Mouse (Mus musculus) stomach, postnatal 0 days (tissue): Measurements from ENCODE around the gene Hoxa1. TPM values are rescaled to one million over a fixed set of nuclear protein-coding genes. Genes with fewer than 3 reads are reported as not detected.

Source experiments
- ATAC-seq: fragments of 200-750 bp; cut with Nextera tagmentation; 2 replicates; pipeline ENCODE4 v1.8.0; 2017; ENCODE audit not compliant: low FRiP score, low TSS enrichment
- DNase-seq: peaks from one replicate; pipeline ENCODE4 v3.0.0-alpha.2; 2016; ENCODE audit warnings: low spot score
- H3K27ac ChIP-seq: fragments of 300-500 bp; sonication (generic); replicated peaks from 2 replicates; pipeline ENCODE4 v1.5.1; 2014; ENCODE audit warnings: mild to moderate bottlenecking, control low read depth
- H3K27me3 ChIP-seq: fragments of 300-500 bp; sonication (generic); 2 replicates; pipeline ENCODE4 v1.6.1; 2014; ENCODE audit warnings: low read length; ENCODE audit not compliant: control insufficient read depth, insufficient read depth
- H3K36me3 ChIP-seq: fragments of 300-500 bp; sonication (generic); 2 replicates; pipeline ENCODE4 v1.6.1; 2014; ENCODE audit warnings: low read length, mixed read lengths; ENCODE audit not compliant: control insufficient read depth, insufficient read depth
- H3K4me1 ChIP-seq: fragments of 300-500 bp; sonication (generic); replicated peaks from 2 replicates; pipeline ENCODE4 v1.6.1; 2014; ENCODE audit warnings: antibody characterized with exemption; ENCODE audit not compliant: control insufficient read depth, insufficient read depth
- H3K4me2 ChIP-seq: fragments of 300-500 bp; sonication (generic); replicated peaks from 2 replicates; pipeline ENCODE4 v1.6.1; 2014; ENCODE audit warnings: low read depth, mild to moderate bottlenecking, control low read depth, moderate library complexity
- H3K4me3 ChIP-seq: fragments of 300-500 bp; sonication (generic); 2 replicates; pipeline ENCODE4 v1.5.1; 2014; ENCODE audit warnings: low read depth, low read length, control low read depth
- H3K9ac ChIP-seq: fragments of 300-500 bp; sonication (generic); 2 replicates; pipeline ENCODE4 v1.6.1; 2014; ENCODE audit warnings: mild to moderate bottlenecking, low read length, control low read depth, mixed read lengths
- H3K9me3 ChIP-seq: fragments of 300-500 bp; sonication (generic); 2 replicates; pipeline ENCODE4 v1.6.1; 2016; ENCODE audit warnings: low read length; ENCODE audit not compliant: control insufficient read depth
- CTCF ChIP-seq: IDR thresholded peaks from 2 replicates; pipeline ENCODE4 v1.5.1; 2016; ENCODE audit warnings: antibody characterized with exemption, low read depth, mild to moderate bottlenecking, moderate library complexity
- EP300 ChIP-seq: optimal IDR thresholded peaks from 2 replicates; pipeline ENCODE3; 2016; ENCODE audit warnings: antibody characterized with exemption
- WGBS: fragments of 180-500 bp; shearing (Covaris S2); extraction: QIAGEN DNeasy Blood & Tissue Kit; methylation state at CpG from one replicate; pipeline ENCODE4 v1.1.7; 2014; 5-methylcytosine and 5-hydroxymethylcytosine counted together
- polyA plus RNA-seq: library from polyadenylated mRNA; unstranded; fragments of >200 nt; fragmentation: Nextera tagmentation; extraction: Ambion mirVana; gene quantifications from 2 replicates; pipeline ENCODE4 v1.2.1, GENCODE M21; 2015

Hoxa1 gene
- polyA plus RNA-seq, 1 experiment from 2014 or later: 0.35 TPM

GRCm38 (mm10) chr6:52161336-52162092 is 3.4 kb upstream of the Hoxa1 start:
- no peak for DNase-seq
- no peak for ATAC-seq
- peak overlapping the region; percentile 79 for H3K27ac ChIP-seq
- H3K4me3 ChIP-seq: peak overlapping the region; percentile 70
- no peaks in the 10 kb centered on the region for H3K4me1 ChIP-seq
- peak overlapping the region; percentile 91 for H3K4me2 ChIP-seq
- no peak for TF ChIP-seq EP300
- TF ChIP-seq CTCF: no peak
- no peaks in the 10 kb centered on the region; the same call in 1 of the 2 replicates for H3K27me3 ChIP-seq
- no peaks in the 10 kb centered on the region for H3K9me3 ChIP-seq
- 20% methylated on average over 8 of the region's 8 CpGs for WGBS
- no peaks in the 10 kb centered on the region for H3K36me3 ChIP-seq
- peak overlapping the region; percentile 4; the same call in 1 of the 2 replicates for H3K9ac ChIP-seq

- DNase-seq (no peak), ATAC-seq (peak; percentile 27; the same call in 1 of the 2 replicates)
- peak overlapping the region; percentile 79 for H3K27ac ChIP-seq
- peak overlapping the region; percentile 39 for H3K9ac ChIP-seq
- H3K4me3 ChIP-seq: peak overlapping the region; percentile 70
- H3K36me3 ChIP-seq: no peaks in the 10 kb centered on the region
- H3K4me2 ChIP-seq: peak overlapping the region; percentile 91
- H3K4me1 ChIP-seq: no peaks in the 10 kb centered on the region
- H3K9me3 ChIP-seq: no peaks in the 10 kb centered on the region
- TF ChIP-seq CTCF: no peak
- no peak for TF ChIP-seq EP300
- no peaks in the 10 kb centered on the region; the same call in 1 of the 2 replicates for H3K27me3 ChIP-seq
- 8% methylated on average over 30 of the region's 30 CpGs for WGBS
Measured at GRCm38 (mm10) chr6:52160511-52161335, 2.6 kb upstream of the Hoxa1 start.

GRCm38 (mm10) chr6:52159979-52160378 is 1.9 kb upstream of the Hoxa1 start:
- peak overlapping the region; percentile 91 for H3K4me2 ChIP-seq
- H3K9me3 ChIP-seq: no peaks in the 10 kb centered on the region
- peak overlapping the region; percentile 70 for H3K4me3 ChIP-seq
- H3K36me3 ChIP-seq: no peaks in the 10 kb centered on the region
- H3K27ac ChIP-seq: peak overlapping the region; percentile 79
- DNase-seq (no peak), ATAC-seq (no peak)
- H3K27me3 ChIP-seq: no peaks in the 10 kb centered on the region; the same call in 1 of the 2 replicates
- 14% methylated on average over 9 of the region's 9 CpGs for WGBS
- H3K4me1 ChIP-seq: no peaks in the 10 kb centered on the region
- H3K9ac ChIP-seq: peak overlapping the region; percentile 39
- TF ChIP-seq CTCF (no peak), EP300 (no peak)

GRCm38 (mm10) chr6:52159164-52159761 is 1.1 kb upstream of the Hoxa1 start:
- ATAC-seq (peak; percentile 24; the same call in 1 of the 2 replicates), DNase-seq (peak; percentile 36)
- WGBS: 7% methylated on average over 12 of the region's 12 CpGs
- H3K27ac ChIP-seq: peak overlapping the region; percentile 92
- H3K4me3 ChIP-seq: peak overlapping the region; percentile 70
- H3K4me2 ChIP-seq: peak overlapping the region; percentile 91
- H3K9me3 ChIP-seq: no peaks in the 10 kb centered on the region
- peak overlapping the region; percentile 78 for H3K9ac ChIP-seq
- no peaks in the 10 kb centered on the region for H3K36me3 ChIP-seq
- H3K27me3 ChIP-seq: no peaks in the 10 kb centered on the region; the same call in 1 of the 2 replicates
- no peak for TF ChIP-seq CTCF
- TF ChIP-seq EP300: no peak
- H3K4me1 ChIP-seq: no peaks in the 10 kb centered on the region

GRCm38 (mm10) chr6:52157466-52158275 is 446 bp downstream of the Hoxa1 start:
- Histone ChIP-seq H3K9ac (no peak overlapping the region), H3K27me3 (no peaks in the 10 kb centered on the region), H3K4me2 (peak overlapping the region; percentile 91), H3K4me1 (no peaks in the 10 kb centered on the region), H3K9me3 (no peaks in the 10 kb centered on the region), H3K4me3 (peak overlapping the region; percentile 70), H3K27ac (no peak overlapping the region), H3K36me3 (no peaks in the 10 kb centered on the region)
- DNase-seq: no peak
- no peak for ATAC-seq
- TF ChIP-seq EP300 (no peak), CTCF (no peak)
- WGBS: 8% methylated on average over 32 of the region's 32 CpGs
